Mouse (Mus musculus): ENCODE results near the gene Med23. TPM values are rescaled to one million over a fixed set of nuclear protein-coding genes. Genes with fewer than 3 reads are reported as not detected.

Med23 gene
- polyA plus RNA-seq, 1 experiment from 2014 or later = 20.5 TPM

Small RNAs within 50 kb of the gene (microRNA-seq; reads per million reads assigned to microRNA genes)
- gene Mir6905 = not detected

Other genes starting within 250 kb of the Med23 start
- 3.8 and 4.2 TPM in 2 replicates for gene Enpp1, start 157.8 kb upstream of the Med23 start, polyA plus RNA-seq (2015; fragmentation: Nextera tagmentation; extraction: Ambion mirVana)
- gene Enpp3, start 27.2 kb upstream of the Med23 start, polyA plus RNA-seq (2015; fragmentation: Nextera tagmentation; extraction: Ambion mirVana) = 3.0 and 3.5 TPM in 2 replicates
- gene Arg1, start 57.5 kb downstream of the Med23 start, polyA plus RNA-seq (2015; fragmentation: Nextera tagmentation; extraction: Ambion mirVana) = 3.2 and 3.4 TPM in 2 replicates

All from hindbrain, embryonic 16.5 days (tissue).